Mouse (Mus musculus) midbrain, postnatal 0 days (tissue): ENCODE data around the gene Vgll4. TPM values are rescaled to one million over a fixed set of nuclear protein-coding genes. Genes with fewer than 3 reads are reported as not detected.

Experiments
- ATAC-seq: fragments of 200-750 bp; cut with Nextera tagmentation; 2 replicates; pipeline ENCODE4 v1.8.0; 2017; ENCODE audit warnings: moderate number of reproducible peaks, mild to moderate bottlenecking, moderate TSS enrichment, moderate library complexity; ENCODE audit not compliant: low FRiP score
- DNase-seq: peaks from one replicate; pipeline ENCODE4 v3.0.0-alpha.2; 2015; ENCODE audit warnings: low spot score
- H3K27ac ChIP-seq: fragments of 300-500 bp; sonication (generic); 2 replicates; pipeline ENCODE4 v1.5.1; 2014; ENCODE audit warnings: low read depth, mild to moderate bottlenecking, low read length, mixed read lengths
- H3K27me3 ChIP-seq: fragments of 300-500 bp; sonication (generic); 2 replicates; pipeline ENCODE4 v1.6.1; 2014; ENCODE audit warnings: low read length, control low read depth, mixed read lengths; ENCODE audit not compliant: insufficient read depth
- H3K36me3 ChIP-seq: fragments of 300-500 bp; sonication (generic); 2 replicates; pipeline ENCODE4 v1.6.1; 2014; ENCODE audit warnings: low read length, control low read depth, mixed read lengths; ENCODE audit not compliant: insufficient read depth
- H3K4me1 ChIP-seq: fragments of 300-500 bp; sonication (generic); 2 replicates; pipeline ENCODE4 v1.6.1; 2014; ENCODE audit warnings: mild to moderate bottlenecking, control low read depth, antibody characterized with exemption, low read length, mixed read lengths; ENCODE audit not compliant: insufficient read depth
- H3K4me2 ChIP-seq: fragments of 300-500 bp; sonication (generic); 2 replicates; pipeline ENCODE4 v1.6.1; 2014; ENCODE audit warnings: low read depth, mild to moderate bottlenecking, low read length, mixed read lengths; ENCODE audit not compliant: poor library complexity, severe bottlenecking
- H3K4me3 ChIP-seq: fragments of 300-500 bp; sonication (generic); 2 replicates; pipeline ENCODE4 v1.5.1; 2014; ENCODE audit warnings: low read depth, mild to moderate bottlenecking, low read length, moderate library complexity
- H3K9ac ChIP-seq: fragments of 300-500 bp; sonication (generic); replicated peaks from 2 replicates; pipeline ENCODE4 v1.6.1; 2014; ENCODE audit warnings: mild to moderate bottlenecking, low read length, moderate library complexity, mixed read lengths; ENCODE audit not compliant: poor library complexity, severe bottlenecking
- H3K9me3 ChIP-seq: fragments of 300-500 bp; sonication (generic); 2 replicates; pipeline ENCODE4 v1.6.1; 2016; ENCODE audit warnings: low read length, control low read depth
- CTCF ChIP-seq: IDR thresholded peaks from 2 replicates; pipeline ENCODE4 v1.5.1; 2016; ENCODE audit warnings: antibody characterized with exemption, mild to moderate bottlenecking
- WGBS: fragments of 180-500 bp; shearing (Covaris S2); extraction: QIAGEN DNeasy Blood & Tissue Kit; methylation state at CpG from one replicate; pipeline ENCODE4 v1.1.7; 2014; 5-methylcytosine and 5-hydroxymethylcytosine counted together
- polyA plus RNA-seq: library from polyadenylated mRNA; unstranded; fragments of >200 nt; fragmentation: Nextera tagmentation; extraction: Ambion mirVana; gene quantifications from 2 replicates; pipeline ENCODE4 v1.2.1, GENCODE M21; 2015
- total RNA-seq: library from RNA; depleted of rRNA; stranded (reverse); fragments of >200 nt; gene quantifications from 2 replicates; pipeline ENCODE4 v1.2.3, GENCODE M21; 2014

The Vgll4 gene
- total and polyA plus RNA-seq, 2 experiments from 2014 or later: 36.0 to 58.5 TPM

- H3K4me3 ChIP-seq: no peak overlapping the region
- DNase-seq: peak; percentile 68
- peak; percentile 89 for TF ChIP-seq CTCF
- WGBS: 39% methylated on average over 5 of the region's 5 CpGs
- H3K4me2 ChIP-seq: no peak overlapping the region
- no peaks in the 10 kb centered on the region for H3K27me3 ChIP-seq
- H3K9ac ChIP-seq: no peak overlapping the region
- H3K27ac ChIP-seq: no peak overlapping the region
- peaks cover 21% of the 10 kb centered on the region for H3K36me3 ChIP-seq
- no peaks in the 10 kb centered on the region for H3K9me3 ChIP-seq
- no peaks in the 10 kb centered on the region for H3K4me1 ChIP-seq
- ATAC-seq: no peak
Observed at GRCm38 (mm10) chr6:115007728-115008127, 37.9 kb upstream of the Vgll4 start.

- no peaks in the 10 kb centered on the region for H3K27me3 ChIP-seq
- no peak for TF ChIP-seq CTCF
- no peak overlapping the region for H3K27ac ChIP-seq
- WGBS: 33% methylated on average over 6 of the region's 6 CpGs
- H3K4me3 ChIP-seq: no peak overlapping the region
- no peak for DNase-seq
- H3K9ac ChIP-seq: no peak overlapping the region
- no peak overlapping the region for H3K4me2 ChIP-seq
- ATAC-seq: no peak
- H3K36me3 ChIP-seq: peaks cover 20% of the 10 kb centered on the region
- H3K9me3 ChIP-seq: no peaks in the 10 kb centered on the region
- no peaks in the 10 kb centered on the region for H3K4me1 ChIP-seq
Observed at GRCm38 (mm10) chr6:115006948-115007347, 37.2 kb upstream of the Vgll4 start.

- 52% methylated on average over 3 of the region's 3 CpGs for WGBS
- H3K4me2 ChIP-seq: no peak overlapping the region
- ATAC-seq (no peak), DNase-seq (no peak)
- H3K9me3 ChIP-seq: no peaks in the 10 kb centered on the region
- no peaks in the 10 kb centered on the region for H3K4me1 ChIP-seq
- no peak overlapping the region for H3K27ac ChIP-seq
- no peak for TF ChIP-seq CTCF
- H3K27me3 ChIP-seq: no peaks in the 10 kb centered on the region
- no peak overlapping the region for H3K4me3 ChIP-seq
- no peak overlapping the region for H3K9ac ChIP-seq
- peaks cover 17% of the 10 kb centered on the region for H3K36me3 ChIP-seq
Observed at GRCm38 (mm10) chr6:115006065-115006464, 36.3 kb upstream of the Vgll4 start.

- no peak for TF ChIP-seq CTCF
- WGBS: 87% methylated on average over 8 of the region's 8 CpGs
Observed at GRCm38 (mm10) chr6:115005351-115005890, 35.6 kb upstream of the Vgll4 start.

GRCm38 (mm10) chr6:115004636-115005035 lies 34.8 kb upstream of the Vgll4 start:
- Histone ChIP-seq H3K9me3 (no peaks in the 10 kb centered on the region), H3K36me3 (peaks cover 12% of the 10 kb centered on the region; the same call in 1 of the 2 replicates), H3K9ac (no peak overlapping the region), H3K4me3 (no peak overlapping the region), H3K4me1 (no peaks in the 10 kb centered on the region), H3K27me3 (no peaks in the 10 kb centered on the region), H3K27ac (no peak overlapping the region), H3K4me2 (no peak overlapping the region)
- DNase-seq (no peak), ATAC-seq (no peak)
- 77% methylated on average over 8 of the region's 8 CpGs for WGBS
- peak; percentile 21; the same call in 1 of the 2 replicates for TF ChIP-seq CTCF

More at GRCm38 (mm10) chr6:115005351-115005890, 35.6 kb upstream of the Vgll4 start:
- Histone ChIP-seq H3K9ac (no peak overlapping the region), H3K4me1 (no peaks in the 10 kb centered on the region), H3K27ac (no peak overlapping the region), H3K4me3 (no peak overlapping the region), H3K4me2 (no peak overlapping the region), H3K27me3 (no peaks in the 10 kb centered on the region), H3K9me3 (no peaks in the 10 kb centered on the region), H3K36me3 (peaks cover 17% of the 10 kb centered on the region)
- no peak for ATAC-seq
- no peak for DNase-seq

- no peaks in the 10 kb centered on the region for H3K27me3 ChIP-seq
- ATAC-seq (no peak), DNase-seq (no peak)
- H3K4me2 ChIP-seq: no peak overlapping the region
- H3K9ac ChIP-seq: no peak overlapping the region
- H3K36me3 ChIP-seq: 0 out of 2 replicates have a peak, but pooled peaks cover 5% of the 10 kb centered on the region
- no peak overlapping the region for H3K4me3 ChIP-seq
- 85% methylated on average over 16 of the region's 16 CpGs for WGBS
- no peaks in the 10 kb centered on the region for H3K4me1 ChIP-seq
- no peak for TF ChIP-seq CTCF
- H3K27ac ChIP-seq: no peak overlapping the region
- H3K9me3 ChIP-seq: no peaks in the 10 kb centered on the region
Observed at GRCm38 (mm10) chr6:114998374-114999031, 28.7 kb upstream of the Vgll4 start.
